Mouse (Mus musculus) kidney, adult 2 months (tissue): ENCODE data around the gene Ipo4.

ENCODE experiments used
- CTCF ChIP-seq: fragments of 200-500 bp; conservative IDR thresholded peaks from 2 replicates; pipeline ENCODE4 v1.5.1; 2011; ENCODE audit warnings: low read depth, mild to moderate bottlenecking, control low read depth, low read length, moderate library complexity, mixed read lengths; ENCODE audit not compliant: insufficient read depth, insufficient read length
- POLR2A ChIP-seq: fragments of 200-500 bp; IDR thresholded peaks from one replicate; pipeline ENCODE4 v1.6.1; 2011; ENCODE audit warnings: low read depth, low read length, control low read depth

DNA sequence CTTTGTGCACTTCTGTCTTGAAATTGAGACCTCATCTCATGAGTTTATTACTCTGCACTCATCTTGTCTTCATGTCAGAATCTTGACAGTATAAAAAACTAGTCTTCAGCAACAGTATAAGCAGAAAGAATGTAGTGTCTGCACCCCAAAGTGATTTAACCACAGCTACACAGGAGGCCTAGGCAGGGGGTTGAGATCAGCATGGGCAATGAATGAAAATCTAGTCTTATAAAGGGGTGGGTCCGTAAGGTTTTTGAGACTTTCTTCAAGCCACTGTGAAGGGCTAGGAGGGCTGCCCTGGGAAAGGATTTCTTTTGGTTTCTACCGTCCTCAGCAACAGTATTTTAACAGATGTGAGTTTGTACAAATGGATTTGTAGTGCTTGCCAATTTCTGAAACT is 24.9 kb upstream of the Ipo4 start:
- TF ChIP-seq CTCF, result no peak
- no peak for TF ChIP-seq POLR2A
